Mouse (Mus musculus) erythroblast, embryonic 14.5 days (primary cell): Measurements from ENCODE around the gene Ugt2a3.

Source experiments
- GATA1 ChIP-seq: IDR thresholded peaks from 2 replicates; pipeline ENCODE4 v1.6.1; 2012; ENCODE audit warnings: low read length, inconsistent platforms, mixed read lengths
- TAL1 ChIP-seq: IDR thresholded peaks from 3 replicates; pipeline ENCODE4 v1.6.1; 2012; ENCODE audit warnings: low read length, inconsistent platforms, mixed read lengths

DNA sequence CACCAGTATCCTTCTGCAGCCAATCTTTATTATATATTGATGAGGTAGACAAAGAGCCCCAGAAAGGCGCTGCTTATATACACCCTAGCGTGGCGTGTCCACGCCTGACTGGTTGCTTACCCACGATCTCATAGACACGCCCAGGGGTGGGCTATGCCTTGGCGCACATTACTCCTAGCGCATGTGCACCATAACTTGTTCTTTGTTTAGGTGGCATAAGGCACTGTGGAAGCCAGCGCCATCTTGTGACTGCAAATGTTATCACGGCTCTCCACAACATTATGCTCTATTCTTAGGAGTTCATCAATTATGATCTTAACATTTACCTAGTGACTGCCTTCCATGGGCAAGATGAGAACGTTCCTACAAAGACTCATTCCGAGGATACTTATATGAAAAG lies 25.6 kb downstream of the Ugt2a3 start:
- TF ChIP-seq GATA1 (no peak), TAL1 (no peak)
